Mouse (Mus musculus) megakaryocyte progenitor cell, adult 5-6 weeks (primary cell): Measurements from ENCODE around the gene Skp1a. TPM values are rescaled to one million over a fixed set of nuclear protein-coding genes. Genes with fewer than 3 reads are reported as not detected.

Source experiments
- ATAC-seq: replicated peaks from 2 replicates; pipeline ENCODE4 v1.8.0; 2016; ENCODE audit warnings: mild to moderate bottlenecking, moderate TSS enrichment, inconsistent platforms; ENCODE audit not compliant: poor library complexity
- total RNA-seq, 2 experiments: library from RNA; stranded (forward) in 1 of 2; stranded (reverse) in 1 of 2; fragments of 157-497, 149-512 nt in 1 of 2; fragments of 200-1000 nt in 1 of 2; gene quantifications; 2 replicates each; pipeline versions ENCODE4 v1.2.3 to v1.2.4; 2015 to 2017

Skp1a gene
- total RNA-seq, 2 experiments from 2014 or later = 251 to 291 TPM

DNA sequence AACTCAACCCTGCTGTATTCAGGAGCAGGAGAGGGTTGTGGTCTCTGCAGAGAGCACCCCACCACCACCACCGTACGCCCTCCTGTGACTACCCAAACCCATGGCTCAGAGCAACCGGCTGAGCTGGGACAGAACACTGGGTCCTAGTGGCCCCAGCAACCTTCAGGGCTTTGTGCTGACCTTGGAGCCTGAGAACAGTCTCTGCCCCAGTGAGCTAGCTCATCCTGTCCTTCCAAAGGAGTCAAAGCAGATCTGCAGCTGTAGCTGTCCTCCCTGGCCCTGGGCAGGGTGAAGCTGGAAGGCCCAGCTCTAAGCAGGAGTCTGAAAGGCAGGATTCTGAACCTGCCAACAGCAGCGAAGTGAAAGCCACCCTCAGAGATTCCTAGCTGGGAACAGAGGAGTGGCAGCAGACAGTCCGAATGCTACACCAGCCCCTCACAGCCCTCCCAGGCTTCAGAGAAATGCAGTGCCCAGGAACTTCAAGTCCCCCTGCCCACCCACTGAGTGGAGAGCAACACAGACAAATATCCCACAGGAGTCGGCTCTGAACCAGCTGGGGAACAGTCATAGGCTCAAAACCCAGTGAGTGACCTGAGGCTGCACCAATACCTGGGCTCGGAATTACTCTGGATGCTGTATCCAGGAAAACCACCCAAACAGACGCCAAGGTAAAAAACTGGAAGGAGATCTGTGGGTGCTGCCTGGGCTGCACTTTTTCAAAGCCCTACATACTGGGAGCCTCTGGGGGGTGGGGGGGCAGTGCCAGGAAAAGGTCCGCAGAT, 44.2 kb downstream of the Skp1a start:
- ATAC-seq = no peak

DNA sequence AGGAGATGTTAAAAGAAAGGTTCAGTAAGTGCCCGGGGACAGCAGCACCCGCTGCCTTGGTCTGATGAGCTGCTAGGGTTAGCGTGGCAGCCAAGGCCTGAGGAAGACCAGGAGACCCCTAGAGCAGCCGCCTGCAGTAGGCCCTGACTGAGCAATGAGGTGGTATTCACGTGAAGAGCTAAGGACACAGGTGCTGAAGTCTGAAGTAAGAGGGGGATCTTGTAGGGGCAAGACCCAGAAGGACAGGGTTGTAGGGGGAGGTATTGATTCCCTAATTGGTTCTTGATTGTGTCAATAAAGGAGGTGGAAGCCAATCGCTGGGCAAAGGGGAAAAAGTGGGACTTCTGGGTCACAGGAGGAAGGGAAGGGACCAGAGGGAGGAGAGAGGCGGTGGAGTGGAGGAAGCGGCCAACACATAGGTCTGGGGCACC, 45.2 kb downstream of the Skp1a start:
- no peak for ATAC-seq

- no peak for ATAC-seq
Observed at GRCm38 (mm10) chr11:52277433-52278150, 45.8 kb downstream of the Skp1a start.

- no peak for ATAC-seq
Observed at GRCm38 (mm10) chr11:52278164-52278563, 46.4 kb downstream of the Skp1a start.

DNA sequence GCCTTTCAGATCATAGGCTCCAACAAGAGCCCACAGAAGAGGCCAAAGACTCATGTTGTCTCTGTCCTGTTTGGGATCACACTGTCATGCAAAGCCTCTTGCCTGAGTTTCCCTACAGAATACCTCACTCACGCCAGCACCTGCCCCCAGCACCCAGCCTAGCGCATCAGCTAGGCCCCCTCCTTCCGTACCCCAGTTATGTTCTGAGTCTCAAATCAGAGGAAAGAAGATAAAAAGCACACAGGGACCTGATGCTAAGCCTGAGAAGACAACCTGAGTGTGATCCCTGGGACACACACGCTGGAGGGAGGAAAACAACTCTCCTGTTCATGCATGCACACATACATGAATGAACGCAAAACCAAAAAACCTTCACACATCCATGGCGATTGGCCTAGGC, 47.2 kb downstream of the Skp1a start:
- no peak for ATAC-seq

GRCm38 (mm10) chr11:52279611-52280145, 47.9 kb downstream of the Skp1a start:
- no peak for ATAC-seq

GRCm38 (mm10) chr11:52280566-52281455, 49.0 kb downstream of the Skp1a start:
- ATAC-seq = no peak

DNA sequence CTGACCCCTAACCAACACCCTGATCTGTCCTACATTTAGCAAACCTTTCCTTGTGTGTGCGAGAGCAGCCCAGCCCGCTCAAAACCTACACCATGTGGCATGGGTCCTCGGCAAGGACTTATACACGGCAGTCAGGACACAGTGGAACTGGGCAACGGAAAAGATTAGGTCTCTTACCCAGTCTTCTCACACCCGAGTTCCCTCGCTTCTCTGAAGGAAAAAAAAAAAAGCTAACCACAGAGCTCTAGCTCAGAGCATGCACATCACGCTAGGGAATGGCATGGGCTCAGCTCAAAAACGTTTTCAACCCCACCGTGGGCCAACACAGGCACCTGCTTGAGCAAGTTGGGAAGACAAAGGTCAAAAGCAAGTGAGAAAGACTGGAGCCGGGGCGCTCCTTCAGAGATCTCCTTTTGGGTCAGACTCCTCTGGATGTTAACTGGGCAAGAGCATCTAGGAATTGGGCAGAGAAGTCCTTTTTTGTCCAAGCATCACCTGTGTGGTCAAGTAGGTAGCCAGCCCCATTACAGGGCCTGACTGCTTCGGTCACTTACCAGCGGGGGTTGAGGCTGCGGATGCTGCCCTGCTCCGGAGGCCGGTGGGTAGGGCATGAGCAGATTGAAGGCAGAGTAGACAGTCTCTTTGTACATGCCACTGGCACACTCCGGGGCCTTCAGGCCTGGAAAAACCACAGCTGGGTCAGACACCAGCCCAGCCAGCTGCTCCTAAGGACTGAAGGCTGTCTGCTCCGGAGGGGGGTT, 50.0 kb downstream of the Skp1a start:
- ATAC-seq = no peak

GRCm38 (mm10) chr11:52282420-52282773, 50.6 kb downstream of the Skp1a start:
- no peak for ATAC-seq

DNA sequence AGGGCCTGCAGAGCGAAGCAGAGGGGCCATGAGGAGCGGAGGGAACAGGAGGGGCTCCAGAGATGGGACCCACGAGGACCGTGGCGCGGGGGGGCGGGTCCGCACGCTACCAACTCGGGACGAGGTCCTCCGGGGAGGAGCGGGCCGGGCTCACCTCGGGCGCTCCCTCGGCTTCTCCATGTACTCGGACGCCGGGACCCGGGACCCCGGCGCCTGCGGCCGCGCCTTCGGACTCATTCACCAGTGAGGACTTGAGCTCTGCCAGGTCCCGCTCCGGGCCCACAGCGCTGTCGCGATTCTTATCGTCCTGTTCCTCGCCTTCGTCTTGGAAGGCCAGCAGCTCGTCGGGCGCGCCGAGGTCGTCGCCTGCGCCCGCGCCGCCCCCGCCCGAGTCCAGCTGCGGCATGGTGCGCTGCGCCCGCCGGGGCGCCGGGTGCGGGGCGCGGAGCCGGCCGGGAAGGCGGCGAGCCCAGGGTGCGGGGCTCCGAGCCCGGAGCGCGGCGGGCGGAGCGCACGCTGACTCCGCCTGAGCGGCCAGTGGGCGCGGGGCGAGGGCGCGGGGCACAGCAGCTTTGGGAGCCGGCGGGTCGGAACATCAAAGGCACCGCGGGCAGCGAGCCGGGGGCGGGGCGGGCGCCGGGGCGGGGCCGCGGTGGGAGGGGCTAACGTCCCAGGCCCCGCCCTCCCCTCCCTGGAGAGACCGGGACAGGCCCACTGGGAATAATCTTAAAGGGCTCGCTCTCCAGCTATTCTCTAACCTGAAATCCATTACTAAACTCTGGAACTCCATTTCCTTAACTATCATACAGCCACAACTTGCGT, 51.2 kb downstream of the Skp1a start, which contains the start of gene Tcf7:
Tcf7 (minus strand) TSS at position 241 of the 822 bp plus-strand sequence.
- ATAC-seq = peak; percentile 15; the same call in 1 of the 2 replicates

DNA sequence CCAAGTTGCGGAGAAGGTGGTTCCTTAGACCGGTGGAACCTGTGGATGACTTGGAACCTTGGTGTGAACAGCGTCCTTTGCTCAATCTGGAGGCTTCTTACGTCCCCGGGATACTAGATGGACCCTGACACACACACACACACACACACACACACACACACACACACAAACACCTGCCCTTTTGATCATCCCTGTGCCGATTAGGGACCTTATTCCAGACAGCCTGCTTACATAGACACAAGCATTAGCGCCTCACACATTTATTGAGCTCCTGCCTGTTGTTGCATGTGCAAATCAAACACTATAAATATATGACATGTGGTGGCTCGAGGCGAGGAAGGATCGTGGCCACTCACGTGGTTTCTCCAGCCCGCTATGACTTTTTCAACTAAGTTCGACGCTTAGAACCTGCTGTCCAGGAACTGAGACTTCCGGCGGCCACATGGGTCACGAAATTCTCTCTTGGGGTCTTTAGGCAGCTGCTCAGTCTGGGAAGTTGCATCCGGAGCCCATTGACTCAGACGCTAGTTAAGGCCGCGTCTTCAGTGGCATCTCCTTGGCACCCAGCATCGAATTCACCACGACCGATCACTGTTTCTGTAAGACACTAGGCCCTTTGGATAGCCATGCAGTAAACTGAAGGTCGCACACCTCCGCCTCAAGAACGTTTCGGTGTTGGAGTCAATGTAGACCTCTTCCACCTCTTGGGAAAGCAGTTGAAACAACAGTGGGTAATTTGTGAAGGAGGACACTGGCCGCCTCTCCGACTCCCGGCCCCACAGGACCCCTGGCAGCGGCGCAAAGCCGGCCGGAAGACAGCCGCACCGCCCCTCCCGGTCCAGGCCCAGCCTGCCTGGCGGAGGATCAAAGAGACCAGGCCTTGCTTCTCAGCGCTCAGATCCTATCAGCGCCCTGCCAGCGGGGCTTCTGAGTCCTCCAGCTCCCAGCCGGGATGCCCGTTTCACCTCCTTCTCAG, 52.1 kb downstream of the Skp1a start:
- no peak; the same call in 1 of the 2 replicates for ATAC-seq

- no peak for ATAC-seq
Observed at GRCm38 (mm10) chr11:52286301-52286957, 54.6 kb downstream of the Skp1a start.

GRCm38 (mm10) chr11:52286958-52287305, 55.1 kb downstream of the Skp1a start:
- no peak for ATAC-seq

DNA sequence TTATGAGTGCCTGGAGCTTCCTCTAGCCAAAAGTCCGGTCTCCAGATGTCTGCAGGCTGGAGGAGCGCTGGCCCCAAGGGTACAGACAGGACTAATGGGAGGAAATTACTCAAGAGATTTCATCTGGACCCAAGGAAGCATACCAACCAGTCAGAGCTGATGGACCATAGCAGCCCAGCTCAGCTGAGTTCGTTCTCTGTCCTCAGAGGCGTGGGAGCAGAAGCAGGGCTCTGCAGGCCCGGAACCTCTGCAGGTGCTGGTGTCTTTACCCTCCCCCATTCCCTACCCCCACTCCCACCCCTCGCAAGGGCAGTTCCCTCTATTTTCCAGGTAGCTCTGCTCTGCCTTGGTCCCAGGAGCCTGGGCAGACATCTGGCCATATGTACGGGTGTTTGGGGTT, 60.6 kb downstream of the Skp1a start:
- no peak for ATAC-seq

DNA sequence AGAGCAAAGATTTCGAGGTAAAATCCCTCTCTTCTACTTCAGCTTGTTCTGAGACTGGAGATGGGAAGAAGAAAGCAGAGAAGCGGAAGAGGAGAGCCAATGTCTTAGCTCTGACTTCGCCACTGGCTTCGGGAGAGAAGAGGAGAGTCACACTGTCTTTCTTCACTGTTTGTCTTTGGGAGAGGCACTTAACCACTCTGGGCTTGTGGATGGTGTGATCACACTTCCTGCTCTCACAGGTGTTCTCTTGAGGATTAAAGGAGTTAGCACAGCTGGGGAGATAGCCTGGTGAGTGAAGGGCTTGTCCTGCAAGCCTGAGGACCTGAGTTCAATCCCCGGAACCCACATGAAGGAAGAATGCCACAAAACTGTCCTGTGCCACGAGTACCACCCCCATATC, 61.1 kb downstream of the Skp1a start:
- no peak for ATAC-seq

DNA sequence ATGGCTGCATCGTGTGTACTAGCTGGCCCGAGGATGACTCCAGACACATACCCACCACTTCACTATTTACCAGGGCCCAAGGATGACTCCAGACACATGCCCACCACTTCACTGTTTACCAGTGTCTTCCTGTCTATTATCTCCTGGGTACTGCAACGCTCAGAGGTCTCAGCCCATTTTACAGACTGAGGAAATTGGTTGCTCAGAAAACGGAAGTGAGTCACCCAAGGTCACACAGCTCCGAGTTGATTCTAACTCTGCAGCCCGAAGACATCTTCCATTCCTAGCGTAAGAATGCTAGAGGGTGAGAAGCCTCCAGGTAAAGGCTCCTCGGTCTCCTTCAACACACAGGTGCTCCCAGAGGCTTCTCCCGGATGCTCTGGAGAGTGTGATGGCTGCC, 62.3 kb downstream of the Skp1a start:
- ATAC-seq = no peak
